Mouse (Mus musculus): ENCODE measurements around the gene Cdkl3. TPM values are rescaled to one million over a fixed set of nuclear protein-coding genes. Genes with fewer than 3 reads are reported as not detected.

Cdkl3 gene
- polyA plus RNA-seq, 1 experiment from 2014 or later: 4.6 TPM

- no peaks in the 10 kb centered on the region for H3K36me3 ChIP-seq (ENCODE audit: control insufficient read depth, insufficient read depth)
- no peaks in the 10 kb centered on the region for H3K4me1 ChIP-seq (replicated peaks; ENCODE audit: control insufficient read depth, insufficient read depth, low read length)
- no peak for ATAC-seq
- H3K4me2 ChIP-seq (replicated peaks; ENCODE audit: low read depth): peak overlapping the region; percentile 77
- H3K4me3 ChIP-seq (ENCODE audit: low read depth, low read length): peak overlapping the region; percentile 81
- no peaks in the 10 kb centered on the region for H3K9me3 ChIP-seq (ENCODE audit: control insufficient read depth)
- no peaks in the 10 kb centered on the region for H3K27me3 ChIP-seq (replicated peaks; ENCODE audit: control insufficient read depth, insufficient read depth, low read length)
- TF ChIP-seq CTCF (IDR thresholded peaks at IDR 0.05; ENCODE audit: low read depth): no peak
- H3K9ac ChIP-seq (ENCODE audit: low read depth, low read length): peak overlapping the region; percentile 85
- H3K27ac ChIP-seq (ENCODE audit: low read depth, low read length): peak overlapping the region; percentile 93
- 12% methylated on average over 4 of the region's 4 CpGs for WGBS
Measured at GRCm38 (mm10) chr11:52003505-52003771, 583 bp upstream of the Cdkl3 start.

- H3K9ac ChIP-seq (ENCODE audit: low read depth, low read length): no peak overlapping the region
- H3K4me2 ChIP-seq (replicated peaks; ENCODE audit: low read depth): no peak overlapping the region
- no peak overlapping the region for H3K4me3 ChIP-seq (ENCODE audit: low read depth, low read length)
- no peaks in the 10 kb centered on the region for H3K36me3 ChIP-seq (ENCODE audit: control insufficient read depth, insufficient read depth)
- no peaks in the 10 kb centered on the region for H3K4me1 ChIP-seq (replicated peaks; ENCODE audit: control insufficient read depth, insufficient read depth, low read length)
- H3K9me3 ChIP-seq (ENCODE audit: control insufficient read depth): no peaks in the 10 kb centered on the region
- no peak overlapping the region for H3K27ac ChIP-seq (ENCODE audit: low read depth, low read length)
- H3K27me3 ChIP-seq (replicated peaks; ENCODE audit: control insufficient read depth, insufficient read depth, low read length): no peaks in the 10 kb centered on the region
- 40% methylated on average over 2 of the region's 2 CpGs for WGBS
- no peak for ATAC-seq
- 0 out of 2 replicates have a peak, but pooled peaks have one; percentile 7 for TF ChIP-seq CTCF (IDR thresholded peaks at IDR 0.05; ENCODE audit: low read depth)
Measured at GRCm38 (mm10) chr11:52005586-52005985, 1.6 kb downstream of the Cdkl3 start.

DNA sequence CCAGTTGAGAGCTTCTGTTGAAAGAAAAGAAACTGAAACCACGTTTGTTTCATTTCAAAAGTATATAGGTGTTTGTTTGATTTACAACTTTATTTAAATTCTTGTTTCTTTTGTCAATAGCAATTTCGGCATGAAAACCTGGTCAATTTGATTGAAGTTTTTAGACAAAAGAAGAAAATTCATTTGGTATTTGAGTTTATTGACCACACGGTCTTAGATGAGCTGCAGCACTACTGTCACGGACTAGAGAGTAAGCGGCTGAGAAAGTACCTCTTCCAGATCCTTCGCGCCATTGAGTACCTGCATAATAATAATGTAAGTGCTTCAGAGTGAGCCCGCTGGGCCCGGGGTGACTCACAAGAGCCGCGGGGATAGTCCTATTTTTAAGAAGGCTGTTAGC is 7.0 kb downstream of the Cdkl3 start:
- Histone ChIP-seq H3K9me3 (ENCODE audit: control insufficient read depth) (no peaks in the 10 kb centered on the region), H3K27ac (ENCODE audit: low read depth, low read length) (no peak overlapping the region), H3K4me3 (ENCODE audit: low read depth, low read length) (no peak overlapping the region), H3K36me3 (ENCODE audit: control insufficient read depth, insufficient read depth) (no peaks in the 10 kb centered on the region), H3K9ac (ENCODE audit: low read depth, low read length) (no peak overlapping the region), H3K27me3 (replicated peaks; ENCODE audit: control insufficient read depth, insufficient read depth, low read length) (no peaks in the 10 kb centered on the region), H3K4me2 (replicated peaks; ENCODE audit: low read depth) (no peak overlapping the region), H3K4me1 (replicated peaks; ENCODE audit: control insufficient read depth, insufficient read depth, low read length) (no peaks in the 10 kb centered on the region)
- WGBS: 86% methylated on average over 11 of the region's 11 CpGs
- TF ChIP-seq CTCF (IDR thresholded peaks at IDR 0.05; ENCODE audit: low read depth): no peak
- ATAC-seq: no peak

- no peak for ATAC-seq
- Histone ChIP-seq H3K9ac (ENCODE audit: low read depth, low read length) (no peak overlapping the region), H3K4me2 (replicated peaks; ENCODE audit: low read depth) (no peak overlapping the region), H3K4me1 (replicated peaks; ENCODE audit: control insufficient read depth, insufficient read depth, low read length) (no peaks in the 10 kb centered on the region), H3K36me3 (ENCODE audit: control insufficient read depth, insufficient read depth) (no peaks in the 10 kb centered on the region), H3K9me3 (ENCODE audit: control insufficient read depth) (no peaks in the 10 kb centered on the region), H3K27me3 (replicated peaks; ENCODE audit: control insufficient read depth, insufficient read depth, low read length) (no peaks in the 10 kb centered on the region), H3K4me3 (ENCODE audit: low read depth, low read length) (no peak overlapping the region), H3K27ac (ENCODE audit: low read depth, low read length) (no peak overlapping the region)
- TF ChIP-seq CTCF (IDR thresholded peaks at IDR 0.05; ENCODE audit: low read depth): no peak
- 78% methylated on average over 5 of the region's 5 CpGs for WGBS
Measured at GRCm38 (mm10) chr11:52011541-52011940, 7.5 kb downstream of the Cdkl3 start.

DNA sequence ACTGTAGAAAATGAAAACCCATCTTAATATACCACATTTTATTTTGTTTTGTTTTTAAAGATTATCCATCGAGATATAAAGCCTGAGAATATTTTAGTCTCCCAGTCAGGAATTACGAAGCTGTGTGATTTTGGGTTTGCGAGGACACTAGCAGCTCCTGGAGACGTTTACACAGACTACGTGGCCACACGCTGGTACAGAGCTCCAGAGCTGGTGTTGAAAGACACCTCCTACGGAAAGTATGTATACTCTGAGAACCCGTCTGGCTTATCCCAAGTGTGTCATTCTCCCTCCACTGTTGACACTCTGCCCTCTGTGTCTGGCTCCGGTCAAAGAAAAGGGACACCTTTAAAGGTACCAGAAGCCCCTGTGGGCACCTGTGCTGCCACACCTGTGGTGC is 14.2 kb downstream of the Cdkl3 start:
- Histone ChIP-seq H3K27me3 (replicated peaks; ENCODE audit: control insufficient read depth, insufficient read depth, low read length) (no peaks in the 10 kb centered on the region), H3K36me3 (ENCODE audit: control insufficient read depth, insufficient read depth) (no peaks in the 10 kb centered on the region), H3K4me1 (replicated peaks; ENCODE audit: control insufficient read depth, insufficient read depth, low read length) (no peaks in the 10 kb centered on the region), H3K4me3 (ENCODE audit: low read depth, low read length) (no peak overlapping the region), H3K27ac (ENCODE audit: low read depth, low read length) (no peak overlapping the region), H3K9me3 (ENCODE audit: control insufficient read depth) (no peaks in the 10 kb centered on the region), H3K4me2 (replicated peaks; ENCODE audit: low read depth) (no peak overlapping the region), H3K9ac (ENCODE audit: low read depth, low read length) (no peak overlapping the region)
- 71% methylated on average over 9 of the region's 9 CpGs for WGBS
- TF ChIP-seq CTCF (IDR thresholded peaks at IDR 0.05; ENCODE audit: low read depth): no peak
- no peak for ATAC-seq

GRCm38 (mm10) chr11:52032356-52032755 is 28.3 kb downstream of the Cdkl3 start:
- ATAC-seq: no peak
- Histone ChIP-seq H3K9me3 (ENCODE audit: control insufficient read depth) (no peaks in the 10 kb centered on the region), H3K27ac (ENCODE audit: low read depth, low read length) (no peak overlapping the region), H3K27me3 (replicated peaks; ENCODE audit: control insufficient read depth, insufficient read depth, low read length) (no peaks in the 10 kb centered on the region), H3K9ac (ENCODE audit: low read depth, low read length) (no peak overlapping the region), H3K4me2 (replicated peaks; ENCODE audit: low read depth) (no peak overlapping the region), H3K4me3 (ENCODE audit: low read depth, low read length) (no peak overlapping the region), H3K4me1 (replicated peaks; ENCODE audit: control insufficient read depth, insufficient read depth, low read length) (no peaks in the 10 kb centered on the region), H3K36me3 (ENCODE audit: control insufficient read depth, insufficient read depth) (no peaks in the 10 kb centered on the region)
- WGBS: 56% methylated on average over 8 of the region's 8 CpGs
- no peak for TF ChIP-seq CTCF (IDR thresholded peaks at IDR 0.05; ENCODE audit: low read depth)

DNA sequence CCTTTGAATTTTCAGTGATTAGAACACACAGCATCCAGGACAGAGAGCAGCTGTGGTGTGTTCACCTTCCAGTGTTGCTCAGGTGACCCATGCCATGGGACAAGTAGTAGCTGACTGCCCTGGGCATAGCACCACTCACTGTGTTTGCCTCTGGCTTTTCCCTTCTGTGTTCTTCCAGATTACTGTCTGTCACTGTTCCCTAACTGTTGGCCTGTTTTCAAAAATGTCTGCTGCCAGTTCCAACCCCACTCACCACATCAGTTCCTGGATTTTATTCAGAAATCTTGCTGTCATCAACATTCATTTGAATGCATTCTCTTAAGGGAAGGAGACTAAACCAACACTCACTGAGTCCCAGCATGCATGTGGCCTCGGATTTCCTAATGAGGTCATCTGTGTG is 29.9 kb downstream of the Cdkl3 start:
- Histone ChIP-seq H3K4me1 (replicated peaks; ENCODE audit: control insufficient read depth, insufficient read depth, low read length) (no peaks in the 10 kb centered on the region), H3K9me3 (ENCODE audit: control insufficient read depth) (no peaks in the 10 kb centered on the region), H3K27ac (ENCODE audit: low read depth, low read length) (no peak overlapping the region), H3K27me3 (replicated peaks; ENCODE audit: control insufficient read depth, insufficient read depth, low read length) (no peaks in the 10 kb centered on the region), H3K36me3 (ENCODE audit: control insufficient read depth, insufficient read depth) (no peaks in the 10 kb centered on the region), H3K4me2 (replicated peaks; ENCODE audit: low read depth) (no peak overlapping the region), H3K4me3 (ENCODE audit: low read depth, low read length) (no peak overlapping the region), H3K9ac (ENCODE audit: low read depth, low read length) (no peak overlapping the region)
- no peak for ATAC-seq
- WGBS: 90% methylated on average over 1 of the region's 1 CpGs
- no peak for TF ChIP-seq CTCF (IDR thresholded peaks at IDR 0.05; ENCODE audit: low read depth)

Data from intestine, postnatal 0 days (tissue).